Mouse (Mus musculus) thymus, postnatal 36 days (tissue): ENCODE results near the gene Plcb2.

ENCODE experiments used
- DNase-seq, 2 experiments: peaks; one replicate each; pipeline ENCODE4 v3.0.0; 2022; ENCODE audit warnings: mixed read lengths in 2 of 2

Plcb2 gene

GRCm38 (mm10) chr2:118682544-118683260, 45.5 kb downstream of the Plcb2 start:
- no peak for DNase-seq

GRCm38 (mm10) chr2:118680926-118681325, 47.3 kb downstream of the Plcb2 start:
- DNase-seq, result no peak

GRCm38 (mm10) chr2:118679577-118679976, 48.7 kb downstream of the Plcb2 start:
- no peak for DNase-seq

- no peak for DNase-seq
Measured at GRCm38 (mm10) chr2:118677817-118678216, 50.4 kb downstream of the Plcb2 start.

- DNase-seq, result no peak
Measured at GRCm38 (mm10) chr2:118676839-118677741, 51.1 kb downstream of the Plcb2 start.

- DNase-seq, result no peak
Measured at GRCm38 (mm10) chr2:118674500-118674899, 53.7 kb downstream of the Plcb2 start.

GRCm38 (mm10) chr2:118673686-118674465, 54.4 kb downstream of the Plcb2 start:
- DNase-seq, result no peak

GRCm38 (mm10) chr2:118671728-118672127, 56.5 kb downstream of the Plcb2 start:
- DNase-seq, result no peak

GRCm38 (mm10) chr2:118669785-118670184, 58.5 kb downstream of the Plcb2 start:
- DNase-seq, result no peak

- peak in 1 of 2 experiments; percentile 16 for DNase-seq
Measured at GRCm38 (mm10) chr2:118669245-118669644, 59.0 kb downstream of the Plcb2 start.

GRCm38 (mm10) chr2:118667181-118667580, 61.1 kb downstream of the Plcb2 start:
- no peak for DNase-seq

- DNase-seq, result no peak
Measured at GRCm38 (mm10) chr2:118665616-118666015, 62.6 kb downstream of the Plcb2 start.

- DNase-seq, result no peak
Measured at GRCm38 (mm10) chr2:118664975-118665516, 63.2 kb downstream of the Plcb2 start.

- DNase-seq, result no peak
Measured at GRCm38 (mm10) chr2:118663804-118664766, 64.2 kb downstream of the Plcb2 start.

GRCm38 (mm10) chr2:118662902-118663803, 65.1 kb downstream of the Plcb2 start, which contains the start of gene Pak6:
Gene Pak6 (plus strand): TSS chr2:118663303.
- DNase-seq, result peak; percentile 78 to 87

- DNase-seq, result no peak
Measured at GRCm38 (mm10) chr2:118661891-118662290, 66.3 kb downstream of the Plcb2 start.

GRCm38 (mm10) chr2:118659998-118660452, 68.2 kb downstream of the Plcb2 start:
- peak; percentile 36 to 41 for DNase-seq

GRCm38 (mm10) chr2:118659493-118659892, 68.7 kb downstream of the Plcb2 start:
- DNase-seq, result no peak

- DNase-seq, result no peak
Measured at GRCm38 (mm10) chr2:118659077-118659476, 69.2 kb downstream of the Plcb2 start.

- peak in 1 of 2 experiments; percentile 53 for DNase-seq
Measured at GRCm38 (mm10) chr2:118658457-118658856, 69.8 kb downstream of the Plcb2 start.
